Mouse (Mus musculus) embryonic fibroblast, embryonic 13.5 days (primary cell): ENCODE data around the gene Acsf2.

Experiments
- CTCF ChIP-seq: IDR thresholded peaks from 2 replicates; pipeline ENCODE4 v1.5.1; 2011; ENCODE audit warnings: mild to moderate bottlenecking, control low read depth, low read length, moderate library complexity, borderline replicate concordance; ENCODE audit not compliant: insufficient read depth
- POLR2A ChIP-seq: IDR thresholded peaks from 2 replicates; pipeline ENCODE4 v1.6.1; 2011; ENCODE audit warnings: low read depth, mild to moderate bottlenecking, control low read depth, low read length, moderate library complexity

DNA sequence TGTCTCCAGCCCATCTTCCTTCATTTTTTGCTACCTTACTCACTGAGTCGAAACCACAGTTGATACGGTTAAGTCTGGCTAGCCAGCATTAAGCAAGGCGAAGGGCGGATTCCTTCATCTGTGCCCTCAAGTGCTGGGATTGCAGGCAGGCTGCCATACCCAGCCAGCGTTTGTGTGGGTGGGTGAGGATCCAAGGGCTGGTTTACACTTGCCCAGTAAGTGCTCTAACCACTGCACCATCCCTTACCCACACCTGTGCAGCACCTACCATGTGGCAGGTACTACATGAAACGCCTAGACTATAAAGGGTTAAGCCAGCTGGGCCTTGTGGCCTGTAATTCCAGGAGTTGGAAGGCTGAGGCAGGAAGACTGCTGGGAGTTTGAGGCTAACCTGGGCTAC lies 54.4 kb downstream of the Acsf2 start:
- TF ChIP-seq CTCF (no peak), POLR2A (no peak)
